Mouse (Mus musculus): ENCODE measurements around the gene Mblac1.

DNA sequence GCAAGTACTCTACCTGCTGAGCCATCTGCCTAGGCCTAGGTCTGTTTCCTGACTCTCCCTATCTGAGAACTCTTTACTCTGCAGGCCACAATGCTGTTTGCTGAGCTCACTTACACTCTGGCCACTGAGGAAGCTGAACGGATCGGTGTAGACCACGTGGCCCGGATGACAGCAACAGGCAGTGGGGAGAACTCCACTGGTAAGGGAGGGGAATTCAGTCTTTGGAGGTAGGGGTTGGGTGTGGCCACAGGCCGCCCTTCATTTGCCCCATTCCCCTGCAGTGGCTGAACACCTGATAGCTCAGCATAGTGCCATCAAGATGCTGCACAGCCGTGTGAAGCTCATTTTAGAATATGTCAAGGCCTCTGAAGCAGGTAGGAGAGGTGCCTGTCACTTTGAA is 31.1 kb upstream of the Mblac1 start:
- TF ChIP-seq POLR2A (IDR thresholded peaks at IDR 0.05; ENCODE audit: insufficient read depth, low read depth, low read length) = no peak
- no peak for TF ChIP-seq CTCF (IDR thresholded peaks at IDR 0.05; ENCODE audit: insufficient read depth, low read depth, low read length)
